Mouse (Mus musculus): ENCODE measurements around the gene Zfp853. TPM values are rescaled to one million over a fixed set of nuclear protein-coding genes. Genes with fewer than 3 reads are reported as not detected.

Gene Zfp853
- polyA plus RNA-seq, 1 experiment from 2014 or later, result not detected

- H3K4me2 ChIP-seq (ENCODE audit: low read length), result no peak overlapping the region
- ATAC-seq (ENCODE audit: insufficient number of reproducible peaks, insufficient read depth, low FRiP score, low read depth), result 0 out of 2 replicates have a peak, but pooled peaks have one; percentile 27
- H3K9ac ChIP-seq (ENCODE audit: low read length), result no peak overlapping the region
- no peaks in the 10 kb centered on the region for H3K27me3 ChIP-seq (ENCODE audit: control insufficient read depth, insufficient read depth, low read length)
- H3K36me3 ChIP-seq (ENCODE audit: control insufficient read depth, insufficient read depth, low read length), result peaks cover 92% of the 10 kb centered on the region
- H3K9me3 ChIP-seq (ENCODE audit: control insufficient read depth, low read length), result no peaks in the 10 kb centered on the region
- WGBS, result 71% methylated on average over 5 of the region's 5 CpGs
- peak overlapping the region in 1 of 2 experiments; percentile 0; a peak in 2 of 4 replicates for H3K27ac ChIP-seq (replicated peaks in 1 of 2; ENCODE audit: control insufficient read depth in 1 of 2, insufficient read depth in 1 of 2, low read depth in 2 of 2, low read length in 2 of 2)
- H3K4me3 ChIP-seq (ENCODE audit: control insufficient read depth in 1 of 2, insufficient read depth in 1 of 2, low read depth in 1 of 2, low read length in 2 of 2), result no peak overlapping the region
- H3K4me1 ChIP-seq (ENCODE audit: control insufficient read depth in 2 of 2, insufficient read depth in 2 of 2, low read length in 2 of 2), result peaks cover under 1 to 11% of the 10 kb centered on the region in 2 experiments; a peak in 3 of 4 replicates
Observed at GRCm38 (mm10) chr5:143308825-143309224, 15.4 kb upstream of the Zfp853 start.

- no peak overlapping the region for H3K4me2 ChIP-seq (ENCODE audit: low read length)
- no peak overlapping the region for H3K27ac ChIP-seq (replicated peaks in 1 of 2; ENCODE audit: control insufficient read depth in 1 of 2, insufficient read depth in 1 of 2, low read depth in 2 of 2, low read length in 2 of 2)
- H3K36me3 ChIP-seq (ENCODE audit: control insufficient read depth, insufficient read depth, low read length), result peaks cover 94% of the 10 kb centered on the region
- H3K9ac ChIP-seq (ENCODE audit: low read length), result no peak overlapping the region
- no peaks in the 10 kb centered on the region for H3K9me3 ChIP-seq (ENCODE audit: control insufficient read depth, low read length)
- no peaks in the 10 kb centered on the region for H3K27me3 ChIP-seq (ENCODE audit: control insufficient read depth, insufficient read depth, low read length)
- no peak overlapping the region for H3K4me3 ChIP-seq (ENCODE audit: control insufficient read depth in 1 of 2, insufficient read depth in 1 of 2, low read depth in 1 of 2, low read length in 2 of 2)
- no peak for ATAC-seq (ENCODE audit: insufficient number of reproducible peaks, insufficient read depth, low FRiP score, low read depth)
- peaks cover 0 to 8% of the 10 kb centered on the region in 2 experiments; a peak in 1 of 4 replicates for H3K4me1 ChIP-seq (ENCODE audit: control insufficient read depth in 2 of 2, insufficient read depth in 2 of 2, low read length in 2 of 2)
- WGBS, result 83% methylated on average over 7 of the region's 7 CpGs
Observed at GRCm38 (mm10) chr5:143304251-143304650, 10.8 kb upstream of the Zfp853 start.

- Histone ChIP-seq H3K9ac (ENCODE audit: low read length) (no peak overlapping the region), H3K4me2 (ENCODE audit: low read length) (no peak overlapping the region), H3K36me3 (ENCODE audit: control insufficient read depth, insufficient read depth, low read length) (peaks cover 68% of the 10 kb centered on the region), H3K27ac (replicated peaks in 1 of 2; ENCODE audit: control insufficient read depth in 1 of 2, insufficient read depth in 1 of 2, low read depth in 2 of 2, low read length in 2 of 2) (no peak overlapping the region), H3K9me3 (ENCODE audit: control insufficient read depth, low read length) (no peaks in the 10 kb centered on the region), H3K4me3 (ENCODE audit: control insufficient read depth in 1 of 2, insufficient read depth in 1 of 2, low read depth in 1 of 2, low read length in 2 of 2) (no peak overlapping the region), H3K4me1 (ENCODE audit: control insufficient read depth in 2 of 2, insufficient read depth in 2 of 2, low read length in 2 of 2) (peaks cover 0 to 8% of the 10 kb centered on the region in 2 experiments; a peak in 1 of 4 replicates), H3K27me3 (ENCODE audit: control insufficient read depth, insufficient read depth, low read length) (no peaks in the 10 kb centered on the region)
- no peak for ATAC-seq (ENCODE audit: insufficient number of reproducible peaks, insufficient read depth, low FRiP score, low read depth)
- WGBS, result 51% methylated on average over 8 of the region's 8 CpGs
Observed at GRCm38 (mm10) chr5:143301296-143301695, 7.9 kb upstream of the Zfp853 start.

- Histone ChIP-seq H3K9ac (ENCODE audit: low read length) (no peak overlapping the region), H3K27me3 (ENCODE audit: control insufficient read depth, insufficient read depth, low read length) (no peaks in the 10 kb centered on the region; the same call in 1 of the 2 replicates), H3K4me2 (ENCODE audit: low read length) (no peak overlapping the region), H3K4me1 (ENCODE audit: control insufficient read depth in 2 of 2, insufficient read depth in 2 of 2, low read length in 2 of 2) (peaks cover 0 to 8% of the 10 kb centered on the region in 2 experiments; a peak in 1 of 4 replicates), H3K27ac (replicated peaks in 1 of 2; ENCODE audit: control insufficient read depth in 1 of 2, insufficient read depth in 1 of 2, low read depth in 2 of 2, low read length in 2 of 2) (no peak overlapping the region), H3K4me3 (ENCODE audit: control insufficient read depth in 1 of 2, insufficient read depth in 1 of 2, low read depth in 1 of 2, low read length in 2 of 2) (no peak overlapping the region), H3K9me3 (ENCODE audit: control insufficient read depth, low read length) (no peaks in the 10 kb centered on the region), H3K36me3 (ENCODE audit: control insufficient read depth, insufficient read depth, low read length) (peaks cover 53% of the 10 kb centered on the region)
- 89% methylated on average over 4 of the region's 4 CpGs for WGBS
- no peak for ATAC-seq (ENCODE audit: insufficient number of reproducible peaks, insufficient read depth, low FRiP score, low read depth)
Observed at GRCm38 (mm10) chr5:143299686-143300085, 6.3 kb upstream of the Zfp853 start.

- no peak for ATAC-seq (ENCODE audit: insufficient number of reproducible peaks, insufficient read depth, low FRiP score, low read depth)
- no peak overlapping the region for H3K27ac ChIP-seq (replicated peaks in 1 of 2; ENCODE audit: control insufficient read depth in 1 of 2, insufficient read depth in 1 of 2, low read depth in 2 of 2, low read length in 2 of 2)
- no peaks in the 10 kb centered on the region for H3K9me3 ChIP-seq (ENCODE audit: control insufficient read depth, low read length)
- peaks cover 13% of the 10 kb centered on the region for H3K27me3 ChIP-seq (ENCODE audit: control insufficient read depth, insufficient read depth, low read length)
- no peak overlapping the region for H3K4me2 ChIP-seq (ENCODE audit: low read length)
- H3K36me3 ChIP-seq (ENCODE audit: control insufficient read depth, insufficient read depth, low read length), result peaks cover 42% of the 10 kb centered on the region
- H3K4me1 ChIP-seq (ENCODE audit: control insufficient read depth in 2 of 2, insufficient read depth in 2 of 2, low read length in 2 of 2), result peaks cover 7 to 11% of the 10 kb centered on the region in 2 experiments; a peak in 3 of 4 replicates
- H3K4me3 ChIP-seq (ENCODE audit: control insufficient read depth in 1 of 2, insufficient read depth in 1 of 2, low read depth in 1 of 2, low read length in 2 of 2), result no peak overlapping the region
- no peak overlapping the region for H3K9ac ChIP-seq (ENCODE audit: low read length)
- 94% methylated on average over 7 of the region's 7 CpGs for WGBS
Observed at GRCm38 (mm10) chr5:143298391-143298790, 5.0 kb upstream of the Zfp853 start.

GRCm38 (mm10) chr5:143297986-143298385 is 4.6 kb upstream of the Zfp853 start:
- no peak for ATAC-seq (ENCODE audit: insufficient number of reproducible peaks, insufficient read depth, low FRiP score, low read depth)
- H3K27ac ChIP-seq (replicated peaks in 1 of 2; ENCODE audit: control insufficient read depth in 1 of 2, insufficient read depth in 1 of 2, low read depth in 2 of 2, low read length in 2 of 2), result no peak overlapping the region
- H3K9me3 ChIP-seq (ENCODE audit: control insufficient read depth, low read length), result no peaks in the 10 kb centered on the region
- H3K27me3 ChIP-seq (ENCODE audit: control insufficient read depth, insufficient read depth, low read length), result peaks cover 17% of the 10 kb centered on the region
- 75% methylated on average over 9 of the region's 9 CpGs for WGBS
- H3K9ac ChIP-seq (ENCODE audit: low read length), result no peak overlapping the region
- H3K4me3 ChIP-seq (ENCODE audit: control insufficient read depth in 1 of 2, insufficient read depth in 1 of 2, low read depth in 1 of 2, low read length in 2 of 2), result no peak overlapping the region
- H3K4me1 ChIP-seq (ENCODE audit: control insufficient read depth in 2 of 2, insufficient read depth in 2 of 2, low read length in 2 of 2), result peaks cover 7 to 16% of the 10 kb centered on the region in 2 experiments; a peak in 3 of 4 replicates
- H3K36me3 ChIP-seq (ENCODE audit: control insufficient read depth, insufficient read depth, low read length), result peaks cover 39% of the 10 kb centered on the region
- H3K4me2 ChIP-seq (ENCODE audit: low read length), result no peak overlapping the region

- no peak for ATAC-seq (ENCODE audit: insufficient number of reproducible peaks, insufficient read depth, low FRiP score, low read depth)
- Histone ChIP-seq H3K4me1 (ENCODE audit: control insufficient read depth in 2 of 2, insufficient read depth in 2 of 2, low read length in 2 of 2) (peaks cover 7 to 16% of the 10 kb centered on the region in 2 experiments; a peak in 3 of 4 replicates), H3K4me3 (ENCODE audit: control insufficient read depth in 1 of 2, insufficient read depth in 1 of 2, low read depth in 1 of 2, low read length in 2 of 2) (no peak overlapping the region), H3K27me3 (ENCODE audit: control insufficient read depth, insufficient read depth, low read length) (peaks cover 43% of the 10 kb centered on the region), H3K27ac (replicated peaks in 1 of 2; ENCODE audit: control insufficient read depth in 1 of 2, insufficient read depth in 1 of 2, low read depth in 2 of 2, low read length in 2 of 2) (no peak overlapping the region), H3K36me3 (ENCODE audit: control insufficient read depth, insufficient read depth, low read length) (peaks cover 13% of the 10 kb centered on the region), H3K4me2 (ENCODE audit: low read length) (no peak overlapping the region), H3K9ac (ENCODE audit: low read length) (no peak overlapping the region), H3K9me3 (ENCODE audit: control insufficient read depth, low read length) (no peaks in the 10 kb centered on the region)
- 84% methylated on average over 2 of the region's 2 CpGs for WGBS
Observed at GRCm38 (mm10) chr5:143295330-143295729, 1.9 kb upstream of the Zfp853 start.

- Histone ChIP-seq H3K9ac (ENCODE audit: low read length) (no peak overlapping the region), H3K4me3 (ENCODE audit: control insufficient read depth in 1 of 2, insufficient read depth in 1 of 2, low read depth in 1 of 2, low read length in 2 of 2) (no peak overlapping the region), H3K27ac (replicated peaks in 1 of 2; ENCODE audit: control insufficient read depth in 1 of 2, insufficient read depth in 1 of 2, low read depth in 2 of 2, low read length in 2 of 2) (no peak overlapping the region), H3K9me3 (ENCODE audit: control insufficient read depth, low read length) (no peaks in the 10 kb centered on the region), H3K4me1 (ENCODE audit: control insufficient read depth in 2 of 2, insufficient read depth in 2 of 2, low read length in 2 of 2) (peaks cover 7 to 16% of the 10 kb centered on the region in 2 experiments; a peak in 3 of 4 replicates), H3K4me2 (ENCODE audit: low read length) (no peak overlapping the region), H3K27me3 (ENCODE audit: control insufficient read depth, insufficient read depth, low read length) (peaks cover 48% of the 10 kb centered on the region), H3K36me3 (ENCODE audit: control insufficient read depth, insufficient read depth, low read length) (peaks cover 8% of the 10 kb centered on the region; the same call in 1 of the 2 replicates)
- WGBS, result 87% methylated on average over 3 of the region's 3 CpGs
- no peak for ATAC-seq (ENCODE audit: insufficient number of reproducible peaks, insufficient read depth, low FRiP score, low read depth)
Observed at GRCm38 (mm10) chr5:143294862-143295261, 1.4 kb upstream of the Zfp853 start.

Measured in heart, embryonic 14.5 days (tissue).